Mouse (Mus musculus) layer of hippocampus, adult 8-10 months (tissue): ENCODE data around the gene Agfg2. TPM values are rescaled to one million over a fixed set of nuclear protein-coding genes. Genes with fewer than 3 reads are reported as not detected.
A peak's percentile ranks its signal among the peaks of the same experiment; 100 is the strongest.

Source experiments
- DNase-seq, 2 experiments: peaks; one replicate each; pipeline ENCODE4 v3.0.0; 2022; ENCODE audit warnings: low spot score in 2 of 2
- total RNA-seq, 4 experiments: library from RNA; stranded (reverse); gene quantifications; 2 replicates each; pipeline ENCODE4 v1.2.4; 2022

Gene Agfg2
- total RNA-seq, 4 experiments from 2014 or later: 66.1 to 66.6 (median 66.5) TPM

- DNase-seq: no peak
These were observed 73.8 kb downstream of the Agfg2 start for GRCm38 (mm10) chr5:137610548-137611244.

- no peak for DNase-seq
These were observed 74.5 kb downstream of the Agfg2 start for GRCm38 (mm10) chr5:137610056-137610455.

GRCm38 (mm10) chr5:137609292-137609691, 75.2 kb downstream of the Agfg2 start:
- DNase-seq: no peak

- no peak for DNase-seq
These were observed 75.8 kb downstream of the Agfg2 start for GRCm38 (mm10) chr5:137608654-137609190.

GRCm38 (mm10) chr5:137607860-137608653, 76.5 kb downstream of the Agfg2 start:
- DNase-seq: no peak

- no peak for DNase-seq
These were observed 83.2 kb downstream of the Agfg2 start for GRCm38 (mm10) chr5:137601365-137601729.

GRCm38 (mm10) chr5:137600619-137601364, 83.7 kb downstream of the Agfg2 start, which contains the start of gene Mospd3:
Gene Mospd3, minus strand, starts transcription at chr5:137601058.
- DNase-seq: peak; percentile 95

Other genes starting within 250 kb of the Agfg2 start
- under 1 TPM; 0.16 to 0.22 (median 0.17) TPM for gene Zan, start 207.7 kb downstream of the Agfg2 start, total RNA-seq
- gene Pop7, start 182.2 kb downstream of the Agfg2 start, total RNA-seq: 10 to 100 TPM; 30.4 to 33.1 (median 32.4) TPM
- 10 to 100 TPM; 60.2 to 75.9 (median 65.5) TPM for gene Gigyf1, start 166.2 kb downstream of the Agfg2 start, total RNA-seq
- not detected for gene Epo, start 151.5 kb downstream of the Agfg2 start, total RNA-seq
- gene Gnb2, start 151.2 kb downstream of the Agfg2 start, total RNA-seq: 100 to 1,000 TPM; 572 to 587 (median 576) TPM
- gene Actl6b, start 131.2 kb downstream of the Agfg2 start, total RNA-seq: 100 to 1,000 TPM; 116 to 137 (median 125) TPM
- 10 to 100 TPM; 12.5 to 21.7 (median 15.9) TPM for gene Tfr2, start 114.9 kb downstream of the Agfg2 start, total RNA-seq
- gene Mospd3, start 83.7 kb downstream of the Agfg2 start, total RNA-seq: 10 to 100 TPM; 19.2 to 28.5 (median 26.2) TPM
- gene Pcolce, start 70.9 kb downstream of the Agfg2 start, total RNA-seq: 1 to 10 TPM; 7.2 to 9.6 (median 8.9) TPM
- under 1 TPM; 0.22 to 0.69 (median 0.34) TPM for gene Fbxo24, start 55.7 kb downstream of the Agfg2 start, total RNA-seq
- 10 to 100 TPM; 18.8 to 26.8 (median 22.5) TPM for gene Lrch4, start 55.6 kb downstream of the Agfg2 start, total RNA-seq
- 10 to 100 TPM; 14.7 to 24.8 (median 19.2) TPM for gene Gm20605, start 55.6 kb downstream of the Agfg2 start, total RNA-seq
- 10 to 100 TPM in 3 of 4 experiments, 1 to 10 TPM in 1; 8.0 to 14.2 (median 10.6) TPM for gene Sap25, start 43.4 kb downstream of the Agfg2 start, total RNA-seq
- under 1 TPM; 0.12 to 0.49 (median 0.28) TPM for gene Irs3, start 39.0 kb downstream of the Agfg2 start, total RNA-seq
- gene Nyap1, start 56.9 kb upstream of the Agfg2 start, total RNA-seq: 10 to 100 TPM; 64.7 to 77.5 (median 68.4) TPM
- gene Tsc22d4, start 61.0 kb upstream of the Agfg2 start, total RNA-seq: 100 to 1,000 TPM; 146 to 236 (median 178) TPM
- 10 to 100 TPM; 11.5 to 16.3 (median 14.1) TPM for gene Ppp1r35, start 94.1 kb upstream of the Agfg2 start, total RNA-seq
- 10 to 100 TPM; 44.6 to 52.9 (median 48.3) TPM for gene Mepce, start 102.9 kb upstream of the Agfg2 start, total RNA-seq
- 1 to 10 TPM; 6.7 to 9.1 (median 7.5) TPM for gene Zcwpw1, start 103.1 kb upstream of the Agfg2 start, total RNA-seq
- 1 to 10 TPM in 3 of 4 experiments, under 1 TPM in 1; 0.23 to 4.3 (median 2.6) TPM for gene Pilra, start 151.6 kb upstream of the Agfg2 start, total RNA-seq
- under 1 TPM in 2 of 4 experiments, not detected in 2; 0.57 to 0.58 TPM for gene Pilrb1, start 173.4 kb upstream of the Agfg2 start, total RNA-seq
- under 1 TPM in 1 of 4 experiments, not detected in 3; 0.27 TPM for gene Pilrb2, start 187.1 kb upstream of the Agfg2 start, total RNA-seq
- under 1 TPM; 0.14 to 0.49 (median 0.31) TPM for gene Cyp3a13, start 236.9 kb upstream of the Agfg2 start, total RNA-seq